Mouse (Mus musculus) left cerebral cortex, adult 6 months (tissue): ENCODE data around the gene Cox5b. TPM values are rescaled to one million over a fixed set of nuclear protein-coding genes. Genes with fewer than 3 reads are reported as not detected.

Experiments used
- long read RNA-seq, 2 experiments: library from polyadenylated mRNA; unstranded; transcript quantifications; one replicate each; pipeline ENCODE4 v2.0.0; 2019 to 2020
- polyA plus RNA-seq: library from polyadenylated mRNA; unstranded; fragments of <200 nt; fragmentation: Nextera tagmentation; gene quantifications from 2 replicates; pipeline ENCODE4 v1.2.3, GENCODE M21; 2021

The Cox5b gene
- polyA plus RNA-seq, result 2,762 and 2,805 TPM in 2 replicates
- long read RNA-seq, experiment 1, transcript Cox5b-204 (4 exons, 865 nt), result major isoform, 335 of 350 reads
- long read RNA-seq, experiment 1, partial matches to known transcripts, result 6 of 350 reads
- long read RNA-seq, experiment 1, other reads (novel, unspliced or antisense), result 5 of 350 reads
- long read RNA-seq, experiment 2, transcript Cox5b-204 (4 exons, 865 nt), result major isoform, 1,401 of 1,461 reads
- long read RNA-seq, experiment 2, partial matches to known transcripts, result 36 of 1,461 reads
- long read RNA-seq, experiment 2, other reads (novel, unspliced or antisense), result 20 of 1,461 reads

DNA sequence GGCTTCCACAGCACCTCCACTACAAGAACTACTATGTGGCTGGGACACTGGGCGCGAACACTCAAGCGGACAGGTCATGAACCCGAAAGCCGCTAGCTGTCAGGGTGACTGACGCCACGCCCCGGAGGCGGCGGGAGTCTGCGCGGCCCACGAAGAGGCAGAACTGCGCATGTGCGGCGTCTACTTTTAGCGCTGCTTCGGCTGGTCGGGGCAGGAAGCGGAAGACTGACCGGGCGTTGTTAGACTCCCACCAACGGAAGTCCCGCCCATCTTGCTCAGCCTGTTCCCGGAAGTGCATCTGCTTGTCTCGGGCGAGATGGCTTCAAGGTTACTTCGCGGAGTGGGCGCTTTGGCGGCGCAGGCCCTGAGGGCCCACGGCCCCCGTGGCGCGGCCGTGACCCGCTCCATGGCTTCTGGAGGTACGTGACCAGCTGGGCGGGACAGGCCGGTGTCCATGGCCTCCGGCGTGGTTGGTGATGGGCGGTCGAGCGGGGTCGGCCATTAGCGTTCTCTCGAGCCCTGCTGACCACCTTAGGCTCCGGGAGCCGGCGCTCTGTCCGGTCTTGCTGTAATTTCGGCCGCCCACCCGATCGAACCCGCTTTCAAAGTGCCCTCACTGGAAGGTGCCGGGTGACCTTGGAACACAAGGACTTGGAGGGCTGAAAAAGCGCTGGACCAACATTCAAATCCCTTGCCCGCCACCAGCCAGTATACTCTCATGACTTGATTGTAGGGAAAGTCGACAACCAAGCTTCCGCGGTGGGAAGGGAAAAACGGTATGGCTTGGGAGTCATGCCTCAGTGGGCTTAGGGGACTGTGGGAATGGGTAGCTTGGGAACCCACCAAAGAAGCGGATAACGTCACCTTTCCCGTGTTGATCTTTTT is at the start of gene Cox5b:
TSS of gene Cox5b (plus strand) at position 179 of the 885 bp plus-strand sequence.

DNA sequence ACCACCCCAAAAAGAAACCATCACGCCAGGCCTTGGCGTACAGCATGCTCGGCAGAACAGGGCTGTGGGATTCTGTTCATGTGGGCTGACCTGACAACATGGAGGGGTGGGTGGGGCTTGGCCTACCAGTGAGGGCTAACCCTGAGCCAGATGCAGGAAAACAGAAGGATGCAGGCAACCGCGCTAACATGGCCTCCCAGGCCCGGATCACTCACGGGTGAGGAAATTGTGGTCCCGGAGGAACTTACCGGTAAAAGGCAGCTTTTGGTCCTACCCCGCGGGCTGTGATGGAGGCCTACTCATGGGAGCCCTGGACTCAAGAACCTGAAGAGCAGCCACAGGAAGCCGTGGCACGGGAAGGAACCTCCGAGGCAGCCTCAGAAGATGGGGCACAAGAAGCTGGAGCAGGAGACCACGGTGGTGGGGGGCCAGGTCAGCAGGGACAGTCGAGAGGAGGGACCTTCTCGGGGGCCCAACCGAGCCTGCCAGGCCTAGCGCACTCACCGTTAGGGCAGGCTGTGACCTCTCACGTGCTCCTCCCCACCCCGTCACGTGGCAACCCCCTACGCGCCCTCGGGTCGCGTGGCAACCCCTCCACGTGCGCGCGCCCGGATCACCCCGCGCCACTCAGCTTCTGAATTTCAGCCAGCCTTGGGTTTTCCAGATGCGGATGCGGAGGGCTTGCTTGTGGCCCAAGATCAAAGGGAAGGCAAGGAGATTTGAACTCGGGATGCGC is 8.5 kb upstream of the Cox5b start, which contains the start of gene Fam178b:
TSS of gene Fam178b (minus strand) at position 564 of the 736 bp plus-strand sequence.

DNA sequence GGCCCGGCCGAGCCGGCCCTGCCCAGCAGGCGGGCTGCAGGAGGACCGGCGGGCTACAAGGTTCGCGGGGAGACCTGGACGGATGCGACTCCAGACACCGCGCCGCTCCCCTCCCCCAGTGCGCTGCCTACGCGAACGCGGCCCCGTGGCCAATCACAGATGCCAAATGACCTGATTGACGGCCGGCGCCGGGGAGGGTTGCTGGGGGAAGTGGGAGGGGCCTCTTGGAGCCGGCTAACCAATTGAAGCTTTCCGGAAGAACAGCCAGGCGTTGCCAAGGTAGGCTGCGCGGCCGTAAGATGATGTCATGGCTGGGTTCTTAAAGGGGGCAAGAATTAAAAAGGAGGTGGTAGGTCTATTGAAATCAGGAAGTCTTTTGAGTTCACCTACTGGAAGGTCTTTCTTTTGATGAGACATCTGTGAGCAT is 18.6 kb downstream of the Cox5b start, which contains the start of gene 4933424G06Rik:
TSS of gene 4933424G06Rik (plus strand) at position 296 of the 427 bp plus-strand sequence.

DNA sequence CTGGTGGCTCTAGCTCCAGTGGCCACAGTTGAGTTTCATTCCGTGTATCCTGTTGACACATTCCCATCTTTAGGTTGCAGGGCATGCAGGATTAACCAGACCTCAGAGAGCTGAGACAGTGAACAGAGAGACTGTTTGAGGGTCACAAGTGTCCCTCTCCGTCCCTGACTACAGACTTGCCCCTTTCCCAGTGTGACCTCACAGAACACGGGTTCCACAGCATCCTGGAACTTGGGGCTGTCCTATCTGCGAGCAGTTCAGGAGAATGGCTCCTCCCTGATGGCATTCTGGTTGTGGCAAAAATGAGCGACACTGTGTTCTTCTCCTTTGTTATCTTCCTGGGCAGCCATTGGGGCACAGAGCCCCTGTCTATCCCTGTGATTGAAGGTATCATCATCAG is 23.1 kb downstream of the Cox5b start, which contains the start of gene Actr1b:
TSS of gene Actr1b (minus strand) at position 112 of the 400 bp plus-strand sequence.

Other genes with a start within 250 kb of the Cox5b start
- 27.2 and 32.8 TPM in 2 replicates for gene Lman2l, start 246.2 kb upstream of the Cox5b start, polyA plus RNA-seq
- gene Cnnm4, start 219.8 kb upstream of the Cox5b start, polyA plus RNA-seq, result 15.2 and 15.3 TPM in 2 replicates
- 3.1 and 3.3 TPM in 2 replicates for gene Cnnm3, start 179.6 kb upstream of the Cox5b start, polyA plus RNA-seq
- gene Ankrd23, start 154.6 kb upstream of the Cox5b start, polyA plus RNA-seq, result 0.32 and 1.3 TPM in 2 replicates
- gene Gm42417, start 152.0 kb upstream of the Cox5b start, polyA plus RNA-seq, result 0.17 TPM in 1 of 2 replicates, not detected in the other
- gene Ankrd39, start 144.0 kb upstream of the Cox5b start, polyA plus RNA-seq, result 18.0 and 22.5 TPM in 2 replicates
- 0.31 and 1.8 TPM in 2 replicates for gene Sema4c, start 133.1 kb upstream of the Cox5b start, polyA plus RNA-seq
- 0.68 and 1.2 TPM in 2 replicates for gene Fam178b, start 8.3 kb upstream of the Cox5b start, polyA plus RNA-seq
- gene 4933424G06Rik, start 18.7 kb downstream of the Cox5b start, polyA plus RNA-seq, result 0.30 and 0.47 TPM in 2 replicates
- 164 and 184 TPM in 2 replicates for gene Actr1b, start 23.0 kb downstream of the Cox5b start, polyA plus RNA-seq
- 0.79 and 1.2 TPM in 2 replicates for gene Zap70, start 70.3 kb downstream of the Cox5b start, polyA plus RNA-seq